31 mouse cellular contexts compared by ENCODE assay signal in genomic region chr7:90144971-90145370, GRCm38 (mm10). TPM values are rescaled to one million over a fixed set of nuclear protein-coding genes. Genes with fewer than 3 reads are reported as not detected.
DNase-seq lines count a peak whose midpoint lies in the region; ATAC-seq and TF ChIP-seq lines count a peak whose summit lies in the region.
"Had no signal": no experiment of that assay in that cellular context is flagged by ENCODE, and none has a peak within 500 bp of the region (broad histone marks: within the 10 kb centered on the region; RNA-seq: fewer than 3 reads in every experiment).

No protein-coding gene starts in this region.

- H3K4me2 ChIP-seq in liver, embryonic 12.5 days, result peak overlapping the region; percentile 66
- H3K4me2 ChIP-seq in liver, postnatal 0 days (ENCODE audit: low read depth, low read length), result peak overlapping the region; percentile 63
- H3K4me2 ChIP-seq: embryonic facial prominence, embryonic 15.5 days; forebrain, embryonic 15.5 days; limb, embryonic 12.5 days; midbrain, embryonic 12.5 days; neural tube, embryonic 13.5 days had no signal

- peak overlapping the region; percentile 75 for H3K9ac ChIP-seq in liver, embryonic 12.5 days
- H3K9ac ChIP-seq in liver, postnatal 0 days (replicated peaks), result peak overlapping the region; percentile 53; the same call in 1 of the 2 replicates
- H3K9ac ChIP-seq: embryonic facial prominence, embryonic 15.5 days; forebrain, embryonic 15.5 days; limb, embryonic 12.5 days; midbrain, embryonic 12.5 days; neural tube, embryonic 13.5 days had no signal

- peak; percentile 29; the same call in 1 of the 2 replicates for ATAC-seq in liver, embryonic 12.5 days
- ATAC-seq in liver, postnatal 0 days, result no peak
- ATAC-seq: activated CD4-positive, CD25-positive, alpha-beta regulatory T cell, adult 4 months; CD4-positive, CD25-positive, alpha-beta regulatory T cell, adult 4 months; forebrain, embryonic 15.5 days; hindbrain, embryonic 16.5 days; lung, postnatal 0 days had no signal

- 0 out of 2 replicates have a peak overlapping the region, but pooled peaks have one; percentile 77 for H3K27ac ChIP-seq in heart, embryonic 10.5 days
- H3K27ac ChIP-seq in layer of hippocampus, adult 2 months, result 0 out of 2 replicates have a peak overlapping the region, but pooled peaks have one; percentile 28
- H3K27ac ChIP-seq in liver, embryonic 12.5 days, result peak overlapping the region; percentile 97
- H3K27ac ChIP-seq in liver, postnatal 0 days (ENCODE audit: low read depth), result peak overlapping the region; percentile 92
- H3K27ac ChIP-seq: embryonic facial prominence, embryonic 10.5 days; embryonic facial prominence, embryonic 15.5 days; forebrain, embryonic 10.5 days; forebrain, embryonic 15.5 days; left cerebral cortex, adult 2 months; limb, embryonic 12.5 days; midbrain, embryonic 12.5 days; neural tube, embryonic 13.5 days had no signal

- no peaks in the 10 kb centered on the region for H3K9me3 ChIP-seq in heart, embryonic 10.5 days
- no peaks in the 10 kb centered on the region for H3K9me3 ChIP-seq in liver, embryonic 12.5 days (replicated peaks)
- no peaks in the 10 kb centered on the region for H3K9me3 ChIP-seq in liver, postnatal 0 days (ENCODE audit: low read length)
- H3K9me3 ChIP-seq: embryonic facial prominence, embryonic 10.5 days; embryonic facial prominence, embryonic 15.5 days; forebrain, embryonic 10.5 days; forebrain, embryonic 15.5 days; limb, embryonic 12.5 days; megakaryocyte, embryonic 14.5 days; midbrain, embryonic 12.5 days; neural tube, embryonic 13.5 days had no signal

- DNase-seq in heart, embryonic 10.5 days (ENCODE audit: low spot score), result no peak
- no peak for DNase-seq in heart, postnatal 14 days
- DNase-seq in layer of hippocampus, adult 2 months (ENCODE audit: low spot score in 2 of 2), result no peak
- no peak for DNase-seq in layer of hippocampus, postnatal 14 days (ENCODE audit: low spot score in 2 of 2)
- no peak for DNase-seq in liver, postnatal 0 days
- DNase-seq in cerebellum, adult 9-10 months, result no peak
- no peak for DNase-seq in ovary, adult 18-20 months (ENCODE audit: low spot score)
- DNase-seq: adrenal gland, adult 8-10 months; cerebellum, adult 9-11 months; gastrocnemius, postnatal 36 days; heart, postnatal 10 days; kidney, adult 8-10 months; kidney, postnatal 14 days; lung, adult 18-20 months; lung, postnatal 4 days; thymus, adult 2 months; thymus, postnatal 4 days had no signal

- H3K27me3 ChIP-seq in heart, embryonic 10.5 days (ENCODE audit: insufficient read depth, poor library complexity, severe bottlenecking), result no peaks in the 10 kb centered on the region
- H3K27me3 ChIP-seq in liver, embryonic 12.5 days (replicated peaks), result no peaks in the 10 kb centered on the region
- H3K27me3 ChIP-seq in liver, postnatal 0 days (ENCODE audit: insufficient read depth, low read length), result no peaks in the 10 kb centered on the region
- H3K27me3 ChIP-seq: embryonic facial prominence, embryonic 15.5 days; forebrain, embryonic 15.5 days; limb, embryonic 12.5 days; megakaryocyte, embryonic 14.5 days; midbrain, embryonic 12.5 days; neural tube, embryonic 13.5 days had no signal

- H3K4me3 ChIP-seq in heart, embryonic 10.5 days, result no peak overlapping the region
- no peak overlapping the region for H3K4me3 ChIP-seq in layer of hippocampus, adult 2 months
- peak overlapping the region; percentile 33 for H3K4me3 ChIP-seq in liver, embryonic 12.5 days
- H3K4me3 ChIP-seq in liver, postnatal 0 days (ENCODE audit: low read depth, low read length), result peak overlapping the region; percentile 11; the same call in 1 of the 2 replicates
- H3K4me3 ChIP-seq: embryonic facial prominence, embryonic 10.5 days; embryonic facial prominence, embryonic 15.5 days; forebrain, embryonic 10.5 days; forebrain, embryonic 15.5 days; left cerebral cortex, adult 2 months; limb, embryonic 12.5 days; midbrain, embryonic 12.5 days; neural tube, embryonic 13.5 days had no signal

- H3K4me1 ChIP-seq in heart, embryonic 10.5 days, result peaks cover 46% of the 10 kb centered on the region
- H3K4me1 ChIP-seq in liver, embryonic 12.5 days, result peaks cover 84% of the 10 kb centered on the region
- peaks cover 57% of the 10 kb centered on the region for H3K4me1 ChIP-seq in liver, postnatal 0 days (ENCODE audit: insufficient read depth)

- TF ChIP-seq CTCF in layer of hippocampus, adult 2 months (conservative IDR thresholded peaks at IDR 0.05), result no peak
- no peak for TF ChIP-seq CTCF in liver, postnatal 0 days (IDR thresholded peaks at IDR 0.05; ENCODE audit: low read depth)

- TF ChIP-seq EP300 in liver, postnatal 0 days (IDR thresholded peaks at IDR 0.05; ENCODE audit: low read depth), result peak; percentile 20; the same call in 1 of the 2 replicates

- intact Hi-C loops in heart, postnatal 14 days (cut with DNase I), result loop anchor here (10.0 kb wide), 1 partner anchor 300 kb away; the partner anchor contains the start of gene Crebzf

- H3K36me3 ChIP-seq in heart, embryonic 10.5 days, result no peaks in the 10 kb centered on the region
- H3K36me3 ChIP-seq in liver, embryonic 12.5 days, result peaks cover 6% of the 10 kb centered on the region
- no peaks in the 10 kb centered on the region for H3K36me3 ChIP-seq in liver, postnatal 0 days (replicated peaks; ENCODE audit: insufficient read depth, low read length)
- H3K36me3 ChIP-seq: embryonic facial prominence, embryonic 10.5 days; embryonic facial prominence, embryonic 15.5 days; forebrain, embryonic 10.5 days; forebrain, embryonic 15.5 days; limb, embryonic 12.5 days; midbrain, embryonic 12.5 days; neural tube, embryonic 13.5 days had no signal

- 59% methylated on average over 2 of the region's 2 CpGs for WGBS in heart, embryonic 10.5 days
- WGBS in liver, embryonic 12.5 days (ENCODE audit: insufficient replicate concordance), result 13% methylated on average over 2 of the region's 2 CpGs
- WGBS in liver, postnatal 0 days (ENCODE audit: insufficient replicate concordance), result 38% methylated on average over 2 of the region's 2 CpGs

RNA-seq across cellular contexts. Expression of gene Picalm, which starts 15.0 kb away (rescaled TPM):
- polyA plus RNA-seq in heart, embryonic 10.5 days (2016; fragmentation: Nextera tagmentation; extraction: Ambion mirVana), result 29.5 and 29.8 TPM in 2 replicates
- 100 to 1,000 TPM; 167 to 180 TPM for total RNA-seq in heart, postnatal 14 days (2021)
- 100 to 1,000 TPM; 143 to 151 TPM for total RNA-seq in layer of hippocampus, adult 2 months (2021)
- 100 to 1,000 TPM; 166 to 172 TPM for total RNA-seq in layer of hippocampus, postnatal 14 days (2021)
- 71.1 and 73.2 TPM in 2 replicates for polyA plus RNA-seq in liver, embryonic 12.5 days (2016; fragmentation: Nextera tagmentation; extraction: Ambion mirVana)
- polyA plus RNA-seq in liver, postnatal 0 days (2015; fragmentation: Nextera tagmentation; extraction: Ambion mirVana), result 29.9 and 30.6 TPM in 2 replicates

Comparison
In these comparisons a context has a peak if more than half of its experiments do, and no peak if none do; other contexts are left out.
1. H3K27ac ChIP-seq: peak in every context shown above with its lines; median percentile 97 in liver, embryonic 12.5 days; 92 in liver, postnatal 0 days; 77 in heart, embryonic 10.5 days; 28 in layer of hippocampus, adult 2 months.
2. H3K4me3 ChIP-seq: peak in liver, embryonic 12.5 days (single experiment) and liver, postnatal 0 days (single experiment); none in heart, embryonic 10.5 days (single experiment) and layer of hippocampus, adult 2 months (single experiment).